Mouse (Mus musculus) heart, adult 2 months (tissue): ENCODE measurements at regions not wholly inside any gene's neighbourhood (a gene's known extent, or its start where the extent isn't known, plus 50 kb on each side); places are given as distances from the start of the nearest gene placed in this dataset.

ENCODE experiments used
- CTCF ChIP-seq: fragments of 200-600 bp; IDR thresholded peaks from 2 replicates; pipeline ENCODE4 v1.8.1; 2022; ENCODE audit warnings: antibody characterized with exemption, mild to moderate bottlenecking, moderate library complexity
- POLR2A ChIP-seq: fragments of 200-500 bp; IDR thresholded peaks from 2 replicates; pipeline ENCODE4 v1.6.1; 2011; ENCODE audit warnings: mild to moderate bottlenecking, low read depth, low read length, control low read depth; ENCODE audit not compliant: insufficient read depth

DNA sequence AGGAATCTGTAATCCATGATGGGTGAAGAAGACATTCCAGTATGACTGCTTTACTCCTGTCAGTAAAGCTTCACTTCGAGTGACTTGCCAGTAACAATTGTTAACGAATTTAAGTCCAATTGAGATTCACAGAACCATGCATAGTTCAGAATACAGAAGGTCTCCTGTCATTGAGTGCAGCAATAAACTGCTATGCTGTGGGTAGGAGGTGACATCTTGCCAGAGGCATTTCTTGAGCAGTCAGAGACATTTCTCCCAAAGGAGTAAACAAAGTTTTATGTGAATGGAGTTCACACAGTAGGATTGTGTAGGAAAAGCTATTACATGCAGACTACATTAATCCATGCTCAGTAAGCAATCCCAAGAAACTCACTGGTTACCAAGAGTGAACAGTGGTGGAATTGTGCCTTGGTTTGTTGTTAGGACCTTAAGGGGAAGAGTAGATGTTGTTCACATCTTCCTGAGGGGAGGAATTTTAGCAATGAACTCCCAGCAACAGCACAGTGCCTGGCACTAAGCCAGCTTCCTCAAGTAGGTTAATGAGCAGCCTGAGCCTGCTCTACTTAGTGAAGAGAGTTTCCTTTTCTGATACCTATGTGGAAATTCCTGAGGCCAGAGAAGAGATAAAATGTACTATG is 149.1 kb upstream of the Syndig1 start:
- TF ChIP-seq POLR2A (no peak), CTCF (no peak)
